Mouse (Mus musculus) myocyte (in vitro differentiated cells): ENCODE measurements around the gene Hist2h2bb.
"Not testable (repeated sequence)": the region's sequence is repeated elsewhere in the genome, so short reads cannot be mapped to it uniquely, and the experiment has no call there.

Experiments used
- E2F4 ChIP-seq: IDR thresholded peaks from one replicate; pipeline ENCODE4 v1.6.1; 2011; ENCODE audit warnings: mild to moderate bottlenecking, control low read depth, moderate library complexity; ENCODE audit not compliant: insufficient read depth
- MYOG ChIP-seq, 3 experiments: IDR thresholded peaks; one replicate each; pipeline ENCODE4 v1.6.1; 2011; ENCODE audit warnings: control low read depth in 2 of 3, low read depth in 2 of 3, mild to moderate bottlenecking in 2 of 3; ENCODE audit not compliant: insufficient read length in 2 of 3, control insufficient read depth in 1 of 3, insufficient read depth in 1 of 3
- POLR2A ChIP-seq: IDR thresholded peaks from one replicate; pipeline ENCODE4 v1.6.1; 2011; ENCODE audit warnings: low read depth, mild to moderate bottlenecking, control low read depth, moderate library complexity; ENCODE audit not compliant: insufficient read length
- POLR2AphosphoS2 ChIP-seq: IDR thresholded peaks from one replicate; pipeline ENCODE4 v1.6.1; 2011; ENCODE audit warnings: low read depth, control low read depth; ENCODE audit not compliant: insufficient read length
- REST ChIP-seq: IDR thresholded peaks from one replicate; pipeline ENCODE4 v1.6.1; 2011; ENCODE audit warnings: mild to moderate bottlenecking, control low read depth, moderate library complexity; ENCODE audit not compliant: insufficient read depth, insufficient read length
- SRF ChIP-seq: IDR thresholded peaks from one replicate; pipeline ENCODE4 v1.6.1; 2011; ENCODE audit warnings: low read depth; ENCODE audit not compliant: control insufficient read depth, insufficient read length
- TCF12 ChIP-seq: IDR thresholded peaks from one replicate; pipeline ENCODE4 v1.6.1; 2011; ENCODE audit warnings: mild to moderate bottlenecking, control low read depth; ENCODE audit not compliant: poor library complexity, insufficient read depth, severe bottlenecking
- USF1 ChIP-seq: IDR thresholded peaks from one replicate; pipeline ENCODE4 v1.6.1; 2011; ENCODE audit warnings: low read depth, mild to moderate bottlenecking, control low read depth, moderate library complexity

- TF ChIP-seq POLR2A (peak; percentile 84), POLR2AphosphoS2 (peak; percentile 90)
- TF ChIP-seq TCF12; USF1; E2F4; REST; MYOG (IDR thresholded peaks at IDR 0.05; ENCODE audit: control insufficient read depth in 1 of 3, insufficient read depth in 1 of 3, insufficient read length in 2 of 3, low read depth in 2 of 3); SRF: not testable (repeated sequence)
Observed at GRCm38 (mm10) chr3:96268776-96269378, 675 bp upstream of the Hist2h2bb start.
